In genomic region chr11:75383529-75383928, GRCm38 (mm10) we compare ENCODE assay signal across 19 mouse cellular contexts. TPM values are rescaled to one million over a fixed set of nuclear protein-coding genes. Genes with fewer than 3 reads are reported as not detected.
DNase-seq lines count a peak whose midpoint lies in the region; ATAC-seq and TF ChIP-seq lines count a peak whose summit lies in the region.
"Not testable (repeated sequence)": the region's sequence is repeated elsewhere in the genome, so short reads cannot be mapped to it uniquely, and the experiment has no call there.
"Had no signal": no experiment of that assay in that cellular context is flagged by ENCODE, and none has a peak within 500 bp of the region (broad histone marks: within the 10 kb centered on the region; RNA-seq: fewer than 3 reads in every experiment).

No protein-coding gene starts in this region.

- H3K27ac ChIP-seq in ES-E14 (ENCODE audit: insufficient read depth, low read depth, low read length, poor library complexity, severe bottlenecking) = peak overlapping the region; percentile 88
- peak overlapping the region; percentile 58; the same call in 1 of the 2 replicates for H3K27ac ChIP-seq in liver, embryonic 15.5 days (replicated peaks)

- in situ Hi-C loops in ES-E14 (cut with MboI; ENCODE audit: low sequenced_read_pairs in 2 of 2, unreplicated experiment in 2 of 2) = not testable (repeated sequence)

- DNase-seq in 416B (ENCODE audit: low read depth) (peak; percentile 79), ES-E14 (ENCODE audit: low read depth, low spot score) (peak; percentile 20), WW6 (ENCODE audit: low read depth, low spot score) (peak; percentile 48)
- DNase-seq in adrenal gland, postnatal 36 days = peak; percentile 33 to 34
- DNase-seq in c-Kit-positive CD71-positive TER-119-positive erythroid progenitor cells, embryonic 14.5 days (ENCODE audit: low spot score) = peak; percentile 45

- peak; percentile 58 for ATAC-seq in granulocyte monocyte progenitor cell, adult 5-6 weeks (replicated peaks; ENCODE audit: poor library complexity, severe bottlenecking)
- ATAC-seq in liver, embryonic 15.5 days (ENCODE audit: insufficient read depth) = not testable (repeated sequence)

- H3K36me3 ChIP-seq in ES-E14 (ENCODE audit: control insufficient read depth, insufficient read depth, low read length, poor library complexity, severe bottlenecking); liver, embryonic 15.5 days (replicated peaks): not testable (repeated sequence)

- not testable (repeated sequence) for H3K4me1 ChIP-seq in ES-E14 (ENCODE audit: control insufficient read depth in 2 of 2, insufficient read depth in 2 of 2, low read length in 2 of 2, poor library complexity in 1 of 2); liver, embryonic 15.5 days (replicated peaks)

- WGBS in liver, embryonic 15.5 days (ENCODE audit: insufficient replicate concordance) = 12% methylated on average over 3 of the region's 3 CpGs

- not testable (repeated sequence) for H3K4me2 ChIP-seq in liver, embryonic 15.5 days

- H3K9ac ChIP-seq in ES-E14 (ENCODE audit: insufficient read depth, low read depth, low read length, poor library complexity, severe bottlenecking); liver, embryonic 15.5 days: not testable (repeated sequence)

- H3K9me3 ChIP-seq in ES-E14 (ENCODE audit: control insufficient read depth, insufficient read depth, low read depth, low read length); liver, embryonic 15.5 days (replicated peaks): not testable (repeated sequence)

- not testable (repeated sequence) for H3K4me3 ChIP-seq in ES-E14 (ENCODE audit: insufficient read depth in 1 of 2, low read depth in 1 of 2, low read length in 2 of 2, poor library complexity in 1 of 2, severe bottlenecking in 1 of 2); liver, embryonic 15.5 days (replicated peaks)

- H3K27me3 ChIP-seq in liver, embryonic 15.5 days = not testable (repeated sequence)

TF ChIP-seq in ES-E14, 5 proteins besides CTCF, POLR2A, EP300 and RAD21:
- peak; percentile 100 for TF ChIP-seq MAFK (IDR thresholded peaks at IDR 0.05; ENCODE audit: insufficient read depth, low read depth, low read length)
TF ChIP-seq in ES-E14: peak in this region for 1; not testable (repeated sequence) for 4.

RNA-seq across cellular contexts. Expression of gene Smyd4, which starts 35.3 kb away (rescaled TPM):
- total RNA-seq in ES-E14 (2012; rRNA removed) = 27.0 and 28.3 TPM in 2 replicates
- 10 to 100 TPM in 1 of 2 experiments, 1 to 10 TPM in 1; 9.9 to 10.9 TPM for total RNA-seq in adrenal gland, postnatal 36 days (2021)
- total RNA-seq in granulocyte monocyte progenitor cell, adult 5-6 weeks (2014; fragmentation: Nextera tagmentation) = 11.7 and 12.6 TPM in 2 replicates
- 11.2 and 12.3 TPM in 2 replicates for total RNA-seq in granulocyte monocyte progenitor cell, adult 5-6 weeks (2017)
- polyA plus RNA-seq in liver, embryonic 15.5 days (2015; fragmentation: Nextera tagmentation; extraction: Ambion mirVana) = 3.4 and 4.0 TPM in 2 replicates

RNA-seq across cellular contexts. Expression of gene Rpa1, which starts 35.4 kb away (rescaled TPM):
- total RNA-seq in ES-E14 (2012; rRNA removed) = 193 and 317 TPM in 2 replicates
- total RNA-seq in adrenal gland, postnatal 36 days (2021) = 10 to 100 TPM; 51.3 to 56.1 TPM
- 86.4 and 106 TPM in 2 replicates for total RNA-seq in granulocyte monocyte progenitor cell, adult 5-6 weeks (2014; fragmentation: Nextera tagmentation)
- 200 and 207 TPM in 2 replicates for total RNA-seq in granulocyte monocyte progenitor cell, adult 5-6 weeks (2017)
- polyA plus RNA-seq in liver, embryonic 15.5 days (2015; fragmentation: Nextera tagmentation; extraction: Ambion mirVana) = 81.9 and 88.4 TPM in 2 replicates

RNA-seq across cellular contexts. Expression of gene Serpinf1, which starts 39.0 kb away (rescaled TPM):
- 20.3 and 24.7 TPM in 2 replicates for total RNA-seq in ES-E14 (2012; rRNA removed)
- 10 to 100 TPM; 21.7 to 32.9 TPM for total RNA-seq in adrenal gland, postnatal 36 days (2021)
- 117 and 157 TPM in 2 replicates for total RNA-seq in granulocyte monocyte progenitor cell, adult 5-6 weeks (2014; fragmentation: Nextera tagmentation)
- total RNA-seq in granulocyte monocyte progenitor cell, adult 5-6 weeks (2017) = 77.7 and 84.8 TPM in 2 replicates
- polyA plus RNA-seq in liver, embryonic 15.5 days (2015; fragmentation: Nextera tagmentation; extraction: Ambion mirVana) = 265 and 279 TPM in 2 replicates
- total RNA-seq: neutrophil, adult 5-6 weeks had no signal

RNA-seq across cellular contexts. Expression of gene Serpinf2, which starts 55.9 kb away (rescaled TPM):
- 0.27 TPM in 1 of 2 replicates, not detected in the other for total RNA-seq in ES-E14 (2012; rRNA removed)
- total RNA-seq in adrenal gland, postnatal 36 days (2021) = under 1 TPM in 1 of 2 experiments, not detected in 1; 0.46 TPM
- not detected in 2 replicates for total RNA-seq in granulocyte monocyte progenitor cell, adult 5-6 weeks (2014; fragmentation: Nextera tagmentation)
- total RNA-seq in granulocyte monocyte progenitor cell, adult 5-6 weeks (2017) = not detected in 2 replicates
- polyA plus RNA-seq in liver, embryonic 15.5 days (2015; fragmentation: Nextera tagmentation; extraction: Ambion mirVana) = 631 and 714 TPM in 2 replicates
- total RNA-seq: adrenal gland, postnatal 25 days; gastrocnemius, postnatal 14 days; heart, adult 18-20 months; heart, postnatal 36 days; left cerebral cortex, postnatal 25 days had no signal
- polyA plus RNA-seq: embryonic facial prominence, embryonic 14.5 days; forebrain, embryonic 14.5 days; hindbrain, embryonic 12.5 days; hindbrain, postnatal 0 days; midbrain, embryonic 11.5 days; midbrain, embryonic 16.5 days had no signal

Comparison
In these comparisons a context has a peak if more than half of its experiments do, and no peak if none do; other contexts are left out.
1. DNase-seq: peak in every context shown above with its lines; median percentile 79 in 416B; 48 in WW6; 45 in c-Kit-positive CD71-positive TER-119-positive erythroid progenitor cells, embryonic 14.5 days; 34 in adrenal gland, postnatal 36 days; 20 in ES-E14.